Mouse (Mus musculus) hindbrain, postnatal 0 days (tissue): ENCODE measurements around the gene Myo19. TPM values are rescaled to one million over a fixed set of nuclear protein-coding genes. Genes with fewer than 3 reads are reported as not detected.

Experiments used
- ATAC-seq: fragments of 200-750 bp; cut with Nextera tagmentation; 2 replicates; pipeline ENCODE4 v1.8.0; 2017; ENCODE audit warnings: mild to moderate bottlenecking, moderate TSS enrichment, moderate library complexity
- DNase-seq: peaks from one replicate; pipeline ENCODE4 v3.0.0-alpha.2; 2015; ENCODE audit warnings: low spot score
- H3K27ac ChIP-seq: fragments of 300-500 bp; sonication (generic); 2 replicates; pipeline ENCODE4 v1.5.1; 2014; ENCODE audit warnings: mild to moderate bottlenecking
- H3K27me3 ChIP-seq: fragments of 300-500 bp; sonication (generic); 2 replicates; pipeline ENCODE4 v1.6.1; 2014; ENCODE audit warnings: low read length, mixed read lengths; ENCODE audit not compliant: insufficient read depth
- H3K36me3 ChIP-seq: fragments of 300-500 bp; sonication (generic); 2 replicates; pipeline ENCODE4 v1.6.1; 2014; ENCODE audit warnings: low read length, mixed read lengths; ENCODE audit not compliant: insufficient read depth
- H3K4me1 ChIP-seq: fragments of 300-500 bp; sonication (generic); 2 replicates; pipeline ENCODE4 v1.6.1; 2014; ENCODE audit warnings: antibody characterized with exemption, low read length, mixed read lengths; ENCODE audit not compliant: insufficient read depth
- H3K4me2 ChIP-seq: fragments of 300-500 bp; sonication (generic); 2 replicates; pipeline ENCODE4 v1.6.1; 2014; ENCODE audit warnings: low read depth, mild to moderate bottlenecking, low read length, moderate library complexity, mixed read lengths
- H3K4me3 ChIP-seq: fragments of 300-500 bp; sonication (generic); 2 replicates; pipeline ENCODE4 v1.5.1; 2014; ENCODE audit warnings: low read length
- H3K9ac ChIP-seq: fragments of 300-500 bp; sonication (generic); replicated peaks from 2 replicates; pipeline ENCODE4 v1.6.1; 2014; ENCODE audit warnings: mild to moderate bottlenecking, low read length, moderate library complexity, mixed read lengths
- H3K9me3 ChIP-seq: fragments of 300-500 bp; sonication (generic); 2 replicates; pipeline ENCODE4 v1.6.1; 2016; ENCODE audit warnings: low read length, mixed read lengths
- CTCF ChIP-seq: IDR thresholded peaks from 2 replicates; pipeline ENCODE4 v1.5.1; 2016; ENCODE audit warnings: antibody characterized with exemption, control low read depth, low read depth
- WGBS: fragments of 180-500 bp; shearing (Covaris S2); extraction: QIAGEN DNeasy Blood & Tissue Kit; methylation state at CpG from one replicate; pipeline ENCODE4 v1.1.7; 2014; 5-methylcytosine and 5-hydroxymethylcytosine counted together
- polyA plus RNA-seq: library from polyadenylated mRNA; unstranded; fragments of >200 nt; fragmentation: Nextera tagmentation; extraction: Ambion mirVana; gene quantifications from 2 replicates; pipeline ENCODE4 v1.2.1, GENCODE M21; 2015
- total RNA-seq: library from RNA; depleted of rRNA; stranded (reverse); fragments of >200 nt; gene quantifications from 2 replicates; pipeline ENCODE4 v1.2.3, GENCODE M21; 2014

Myo19 gene
- total and polyA plus RNA-seq, 2 experiments from 2014 or later = 4.9 to 13.0 TPM

DNA sequence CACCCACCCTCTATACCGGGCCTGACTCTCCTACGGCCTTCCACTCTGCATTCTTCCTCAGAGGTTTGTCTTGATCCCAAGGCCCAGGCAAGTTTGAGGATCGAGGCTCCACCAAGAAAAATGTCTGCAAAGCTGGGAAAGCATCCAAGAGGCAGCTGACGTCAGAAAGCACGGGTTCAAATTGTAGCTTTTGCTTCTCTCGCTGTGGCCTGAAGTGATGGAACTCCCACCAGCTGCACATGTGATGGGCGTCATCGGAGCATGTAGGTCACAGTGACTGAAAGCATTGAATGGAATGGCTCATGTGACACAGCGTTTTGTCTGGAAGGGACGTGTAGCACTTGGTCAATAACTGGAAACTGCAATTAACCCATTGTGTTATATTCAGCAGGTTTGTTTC, 60.2 kb downstream of the Myo19 start:
- no peak overlapping the region for H3K4me2 ChIP-seq
- TF ChIP-seq CTCF = no peak
- WGBS = 35% methylated on average over 10 of the region's 10 CpGs
- H3K27ac ChIP-seq = peak overlapping the region; percentile 58
- no peak overlapping the region for H3K9ac ChIP-seq
- ATAC-seq = no peak
- H3K4me3 ChIP-seq = no peak overlapping the region
- peak; percentile 22 for DNase-seq
- peaks cover 14% of the 10 kb centered on the region; the same call in 1 of the 2 replicates for H3K4me1 ChIP-seq
- H3K36me3 ChIP-seq = no peaks in the 10 kb centered on the region
- no peaks in the 10 kb centered on the region for H3K27me3 ChIP-seq
- H3K9me3 ChIP-seq = no peaks in the 10 kb centered on the region

DNA sequence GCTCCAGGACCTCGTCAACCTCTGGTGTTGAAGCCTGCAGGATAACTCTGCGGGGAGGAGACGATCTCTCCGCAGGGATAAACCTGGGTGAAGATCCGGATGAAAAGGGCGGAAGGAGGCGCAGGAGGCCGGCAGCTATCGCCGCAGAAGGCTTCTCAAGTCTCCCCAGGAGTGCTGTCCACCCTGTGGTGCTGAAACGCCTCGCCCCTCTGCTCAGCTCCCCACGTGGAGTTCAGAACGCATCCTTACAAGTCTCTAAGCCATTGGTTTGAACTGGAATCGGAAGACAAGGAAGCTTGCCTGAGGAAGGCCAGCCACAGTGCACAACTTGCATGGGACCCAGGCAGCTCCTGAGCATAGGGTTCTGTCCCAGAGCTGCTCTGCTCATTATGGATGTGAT, 64.0 kb downstream of the Myo19 start:
- H3K4me3 ChIP-seq = no peak overlapping the region
- H3K27me3 ChIP-seq = no peaks in the 10 kb centered on the region

DNA sequence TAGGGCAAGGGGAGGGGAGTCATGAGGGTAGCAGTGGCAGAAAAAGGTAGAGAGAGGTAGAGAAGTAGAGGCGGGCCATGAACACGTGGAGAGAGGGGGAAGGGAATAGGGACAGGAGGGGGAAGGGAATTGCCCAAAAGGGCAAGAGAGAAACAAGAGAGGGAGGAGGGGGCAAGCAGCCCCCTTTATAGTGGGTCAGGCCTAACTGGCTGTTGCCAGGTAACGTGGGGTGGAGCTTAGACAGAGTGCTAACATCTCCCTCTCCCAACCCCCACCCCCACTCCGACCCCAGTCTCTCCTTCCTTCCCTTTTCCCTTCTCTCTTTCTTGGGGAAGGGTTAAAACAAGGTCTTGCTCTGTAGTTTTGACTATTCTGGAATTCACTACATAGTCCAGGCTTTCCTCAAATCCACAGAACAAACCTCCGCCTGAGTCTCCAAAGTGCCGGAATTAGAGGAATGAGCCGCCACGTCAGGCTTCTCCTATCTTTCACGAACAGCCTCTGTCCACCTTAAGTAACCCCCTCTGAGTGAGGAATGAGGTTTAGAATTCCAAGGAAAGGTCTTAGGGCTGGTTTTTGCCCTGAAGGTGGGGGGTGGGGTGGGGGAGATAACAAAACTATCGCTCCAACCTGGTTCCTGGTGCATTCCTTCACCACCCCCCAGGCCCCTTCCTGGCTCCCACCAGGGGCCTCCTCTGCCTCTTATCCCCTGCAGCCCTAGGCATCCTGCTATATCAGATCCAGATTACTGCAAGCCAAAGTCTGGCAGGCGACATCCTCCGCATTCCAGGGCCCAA, 64.9 kb downstream of the Myo19 start:
- DNase-seq = no peak

More for the DNA sequence above, 64.0 kb downstream of the Myo19 start:
- no peak overlapping the region for H3K9ac ChIP-seq
- H3K36me3 ChIP-seq = no peaks in the 10 kb centered on the region
- no peak for TF ChIP-seq CTCF
- H3K27ac ChIP-seq = no peak overlapping the region
- H3K9me3 ChIP-seq = no peaks in the 10 kb centered on the region
- DNase-seq (peak; percentile 53), ATAC-seq (no peak)
- peak overlapping the region; percentile 25 for H3K4me2 ChIP-seq
- WGBS = 4% methylated on average over 15 of the region's 15 CpGs
- H3K4me1 ChIP-seq = peaks cover 16% of the 10 kb centered on the region; the same call in 1 of the 2 replicates

DNA sequence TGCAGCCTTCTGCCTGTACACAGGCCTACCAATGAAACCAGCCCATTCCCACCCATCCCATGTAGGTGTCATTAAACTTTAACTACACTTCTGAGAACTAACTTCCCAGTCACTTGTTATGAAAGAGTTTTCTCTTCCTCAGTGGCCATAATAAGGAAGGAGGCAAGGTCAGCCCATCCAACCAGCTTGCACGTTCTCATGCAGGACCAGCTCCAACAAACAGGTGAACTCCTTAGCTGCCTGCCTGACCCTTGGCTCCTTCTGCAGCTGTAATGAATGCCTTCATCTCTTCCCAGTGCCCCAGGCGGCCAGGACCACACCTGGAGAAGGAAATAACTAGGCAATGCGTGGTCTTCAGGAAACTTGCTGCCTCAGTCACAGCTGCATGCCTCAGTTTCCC, 65.9 kb downstream of the Myo19 start:
- H3K36me3 ChIP-seq = no peaks in the 10 kb centered on the region
- H3K4me1 ChIP-seq = 0 out of 2 replicates have a peak, but pooled peaks cover 9% of the 10 kb centered on the region
- 77% methylated on average over 3 of the region's 3 CpGs for WGBS
- H3K9me3 ChIP-seq = no peaks in the 10 kb centered on the region
- DNase-seq = no peak
- no peak for ATAC-seq
- no peaks in the 10 kb centered on the region for H3K27me3 ChIP-seq
- no peak overlapping the region for H3K4me3 ChIP-seq
- no peak overlapping the region for H3K4me2 ChIP-seq
- no peak for TF ChIP-seq CTCF
- H3K9ac ChIP-seq = no peak overlapping the region
- H3K27ac ChIP-seq = no peak overlapping the region

More for the DNA sequence above, 64.9 kb downstream of the Myo19 start:
- Histone ChIP-seq H3K27me3 (no peaks in the 10 kb centered on the region), H3K36me3 (no peaks in the 10 kb centered on the region), H3K4me3 (no peak overlapping the region), H3K9ac (no peak overlapping the region), H3K27ac (no peak overlapping the region), H3K4me2 (no peak overlapping the region), H3K4me1 (peaks cover 14% of the 10 kb centered on the region; the same call in 1 of the 2 replicates), H3K9me3 (no peaks in the 10 kb centered on the region)
- 10% methylated on average over 12 of the region's 12 CpGs for WGBS
- no peak for TF ChIP-seq CTCF
- ATAC-seq = peak; percentile 60; the same call in 1 of the 2 replicates

DNA sequence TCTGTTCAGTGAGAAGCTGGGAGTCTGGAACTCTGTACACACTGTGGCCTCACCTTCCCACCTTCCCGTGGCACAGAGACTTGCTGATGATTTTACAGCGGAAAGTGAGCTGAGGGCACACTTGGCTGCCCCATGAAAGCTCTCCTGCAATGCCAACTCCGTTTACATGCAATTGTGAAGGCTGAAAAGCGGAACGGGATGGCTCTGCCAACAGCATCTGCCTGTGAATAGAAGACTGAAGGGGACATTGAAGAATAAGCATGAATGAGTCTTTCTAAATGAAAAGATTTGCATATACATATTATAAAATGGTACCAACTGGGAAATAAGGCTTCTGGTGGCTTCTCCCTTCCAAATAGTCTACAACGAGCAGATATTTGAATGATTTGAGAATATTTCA, 67.3 kb downstream of the Myo19 start:
- H3K9ac ChIP-seq = no peak overlapping the region
- H3K27ac ChIP-seq = peak overlapping the region; percentile 43; the same call in 1 of the 2 replicates
- DNase-seq (peak; percentile 74), ATAC-seq (peak; percentile 73)
- H3K27me3 ChIP-seq = no peaks in the 10 kb centered on the region
- H3K4me3 ChIP-seq = no peak overlapping the region
- H3K9me3 ChIP-seq = no peaks in the 10 kb centered on the region
- H3K4me2 ChIP-seq = no peak overlapping the region
- TF ChIP-seq CTCF = no peak
- H3K4me1 ChIP-seq = 0 out of 2 replicates have a peak, but pooled peaks cover 9% of the 10 kb centered on the region
- 28% methylated on average over 6 of the region's 6 CpGs for WGBS
- no peaks in the 10 kb centered on the region for H3K36me3 ChIP-seq

DNA sequence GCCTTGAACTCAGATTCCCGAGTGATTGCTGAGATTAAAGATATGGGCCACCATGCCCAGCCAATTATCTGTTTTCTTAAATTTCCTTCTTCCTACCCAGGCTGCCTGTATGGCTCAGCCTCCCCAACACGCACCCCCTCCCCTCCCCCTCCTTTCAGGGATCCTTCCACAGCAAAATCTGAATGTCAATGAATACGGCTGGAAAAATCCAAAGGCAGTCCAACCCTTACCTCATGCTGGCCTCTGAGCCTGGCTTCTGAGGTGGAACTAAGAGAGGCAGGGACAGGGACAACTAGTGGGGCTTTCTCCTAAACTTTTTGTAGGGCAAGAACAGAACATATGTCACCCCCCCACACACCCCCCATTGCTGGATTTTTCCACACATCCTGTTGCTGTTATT, 68.2 kb downstream of the Myo19 start:
- DNase-seq = no peak
- H3K27ac ChIP-seq = peak overlapping the region; percentile 16; the same call in 1 of the 2 replicates
- no peak for TF ChIP-seq CTCF

DNA sequence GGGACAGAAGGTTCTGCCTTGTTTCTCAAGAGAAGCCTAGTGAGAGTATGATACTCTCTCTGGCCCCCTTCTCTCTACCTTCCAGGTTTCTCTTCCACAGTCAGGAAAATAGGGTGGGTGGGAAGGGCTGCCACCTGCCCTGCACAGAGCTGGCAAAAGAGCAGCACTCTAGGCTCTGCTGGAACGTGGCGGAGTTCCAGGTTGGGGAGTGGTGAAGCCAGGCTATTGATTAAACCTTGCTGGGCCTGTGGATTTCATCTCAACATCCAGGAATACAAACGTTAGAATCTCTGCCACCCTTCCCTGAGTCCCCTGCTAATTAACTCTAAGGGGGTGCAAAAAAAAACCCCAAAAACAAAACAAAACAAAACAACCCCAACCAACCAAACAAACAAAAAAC, 68.6 kb downstream of the Myo19 start:
- H3K4me3 ChIP-seq = no peak overlapping the region
- H3K9me3 ChIP-seq = no peaks in the 10 kb centered on the region
- H3K27ac ChIP-seq = no peak overlapping the region
- no peak for ATAC-seq
- WGBS = 29% methylated on average over 3 of the region's 3 CpGs
- TF ChIP-seq CTCF = no peak
- H3K27me3 ChIP-seq = no peaks in the 10 kb centered on the region
- no peak for DNase-seq
- 0 out of 2 replicates have a peak, but pooled peaks cover 8% of the 10 kb centered on the region for H3K4me1 ChIP-seq
- H3K9ac ChIP-seq = no peak overlapping the region
- no peak overlapping the region for H3K4me2 ChIP-seq
- no peaks in the 10 kb centered on the region for H3K36me3 ChIP-seq

More for the DNA sequence above, 68.2 kb downstream of the Myo19 start:
- Histone ChIP-seq H3K4me2 (no peak overlapping the region), H3K36me3 (no peaks in the 10 kb centered on the region), H3K9ac (no peak overlapping the region), H3K4me1 (0 out of 2 replicates have a peak, but pooled peaks cover 9% of the 10 kb centered on the region), H3K27me3 (no peaks in the 10 kb centered on the region), H3K4me3 (no peak overlapping the region), H3K9me3 (no peaks in the 10 kb centered on the region)
- 29% methylated on average over 3 of the region's 3 CpGs for WGBS
- no peak for ATAC-seq
